Mouse (Mus musculus) liver (tissue): Measurements from ENCODE around the gene Ptgdr2.
A peak's percentile ranks its signal among the peaks of the same experiment; 100 is the strongest.

Experiments used
- DNase-seq: peaks from one replicate; pipeline ENCODE4 v3.0.0-alpha.2; 2020; ENCODE audit warnings: mixed read lengths

The Ptgdr2 gene

DNA sequence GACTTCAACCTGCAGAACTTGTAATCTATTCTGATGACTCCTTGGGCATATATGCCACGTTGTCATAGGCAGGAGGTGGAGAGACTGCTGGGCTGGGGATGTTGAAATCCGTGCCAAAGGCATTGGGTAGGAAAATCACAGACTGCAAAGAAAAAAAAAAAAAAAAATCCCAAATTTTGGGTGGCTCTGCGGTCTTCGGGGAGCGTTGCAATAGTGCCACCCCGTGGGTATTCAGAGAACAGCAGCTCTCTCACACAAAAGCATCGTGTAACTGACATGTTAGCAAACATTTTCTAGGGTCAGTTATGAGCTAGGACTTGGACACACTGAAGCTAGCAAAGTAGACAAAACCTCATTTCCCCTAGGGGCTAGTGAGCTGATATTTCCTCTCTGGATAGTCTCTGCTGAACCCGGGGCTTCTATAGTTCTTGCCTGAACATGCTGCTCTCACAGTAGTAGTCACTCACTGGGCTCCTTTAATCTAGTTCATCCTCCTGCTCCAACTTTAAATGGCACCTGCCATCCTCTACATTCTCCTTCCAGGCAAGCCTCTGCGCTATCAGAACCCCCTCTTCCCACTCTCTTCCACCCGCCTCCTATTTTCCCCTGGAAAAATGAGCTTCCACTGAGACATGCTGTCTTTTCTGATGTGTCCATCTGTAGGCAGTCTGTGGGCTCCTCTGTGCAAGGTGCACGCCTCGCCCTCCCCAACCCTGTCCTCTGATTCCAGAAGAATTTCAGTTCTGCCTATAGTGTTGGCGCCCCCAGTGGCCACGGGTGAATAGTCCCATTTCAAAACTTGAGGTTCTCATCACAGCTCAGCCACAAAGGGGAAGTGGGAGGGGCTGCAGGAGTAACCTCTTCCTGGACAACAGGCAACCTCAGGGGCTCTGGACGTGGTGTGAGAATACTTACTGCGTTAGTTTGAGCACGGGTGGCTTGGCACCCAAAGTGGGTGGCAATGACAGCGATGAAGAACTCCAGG lies 42.5 kb downstream of the Ptgdr2 start:
- peak; percentile 79 for DNase-seq

DNA sequence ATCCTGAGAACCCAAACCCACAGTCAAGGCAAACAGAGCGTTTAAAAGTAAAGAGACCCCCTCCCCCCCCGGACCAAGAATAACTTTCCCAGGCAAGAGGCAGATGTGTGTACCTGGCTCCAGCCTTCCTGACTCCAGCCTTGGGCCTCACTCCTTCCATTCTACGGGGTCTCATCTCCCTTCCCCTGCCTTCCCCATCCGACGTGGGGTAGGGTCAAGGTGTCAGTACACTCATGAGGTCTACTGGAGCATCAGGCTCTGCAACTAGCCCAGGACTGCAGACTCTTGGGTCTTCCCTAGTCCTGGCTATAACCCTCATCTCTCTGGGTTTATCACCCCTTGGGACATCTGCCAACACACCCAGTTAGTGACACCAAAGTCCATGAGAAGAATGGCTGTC lies 43.2 kb downstream of the Ptgdr2 start:
- no peak for DNase-seq

DNA sequence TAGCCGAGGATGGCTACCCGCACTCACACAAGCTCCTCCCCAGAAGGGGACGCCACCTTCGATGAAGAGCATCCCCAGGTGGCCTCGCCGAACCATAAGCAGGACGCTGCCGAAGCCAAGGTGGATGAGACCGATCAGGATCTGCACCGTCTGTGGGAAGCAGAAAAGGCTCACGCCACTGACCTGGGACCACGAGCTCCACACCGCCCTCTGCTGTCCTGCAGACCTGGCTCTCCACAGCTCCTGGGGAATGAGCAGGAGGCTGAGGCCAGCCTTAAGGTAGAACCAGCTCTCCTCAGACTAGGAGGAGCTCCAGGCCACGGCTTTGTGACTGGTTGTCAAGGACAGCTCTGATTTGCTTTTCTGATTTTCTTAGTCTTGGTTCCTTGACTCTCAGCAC lies 46.2 kb downstream of the Ptgdr2 start:
- DNase-seq, result peak; percentile 37

DNA sequence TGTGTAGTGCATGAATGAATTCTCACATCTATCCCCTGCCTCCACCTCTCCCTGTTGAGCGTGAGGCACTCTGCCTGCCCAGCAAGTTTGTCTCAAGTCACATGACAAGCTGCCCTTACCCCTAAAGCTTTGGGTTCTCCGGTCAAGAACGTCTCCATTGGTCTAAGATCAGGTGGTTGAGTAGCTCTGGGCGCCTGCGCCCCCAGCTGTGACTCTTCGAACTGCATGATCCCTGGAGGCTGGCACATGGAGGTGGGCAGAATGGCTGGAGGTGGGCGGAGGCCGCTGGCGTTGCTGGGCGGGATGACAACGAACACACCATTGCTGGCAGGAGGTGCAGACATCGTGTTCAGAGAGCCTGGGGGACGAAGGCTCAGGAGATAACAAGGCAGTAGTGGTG lies 47.6 kb downstream of the Ptgdr2 start:
- no peak for DNase-seq

DNA sequence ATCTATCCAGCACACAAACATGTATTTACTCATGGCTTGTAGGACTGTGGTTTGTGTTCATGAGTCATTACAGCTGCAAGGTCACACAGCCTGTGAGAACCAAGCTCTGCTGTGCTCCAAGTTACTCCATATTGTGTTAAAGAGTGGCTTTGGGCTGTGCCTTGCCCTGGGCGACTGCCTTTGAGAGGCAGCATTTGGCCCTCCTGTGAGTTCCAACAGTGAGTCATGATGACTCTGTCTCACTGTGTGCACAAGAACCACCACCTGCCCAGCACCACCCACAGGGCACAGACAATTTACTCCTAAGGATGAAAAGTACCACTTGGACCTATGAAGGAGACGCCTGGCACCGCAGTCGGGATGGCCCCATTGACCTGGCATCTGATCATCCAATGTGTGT lies 48.9 kb downstream of the Ptgdr2 start:
- DNase-seq, result no peak

DNA sequence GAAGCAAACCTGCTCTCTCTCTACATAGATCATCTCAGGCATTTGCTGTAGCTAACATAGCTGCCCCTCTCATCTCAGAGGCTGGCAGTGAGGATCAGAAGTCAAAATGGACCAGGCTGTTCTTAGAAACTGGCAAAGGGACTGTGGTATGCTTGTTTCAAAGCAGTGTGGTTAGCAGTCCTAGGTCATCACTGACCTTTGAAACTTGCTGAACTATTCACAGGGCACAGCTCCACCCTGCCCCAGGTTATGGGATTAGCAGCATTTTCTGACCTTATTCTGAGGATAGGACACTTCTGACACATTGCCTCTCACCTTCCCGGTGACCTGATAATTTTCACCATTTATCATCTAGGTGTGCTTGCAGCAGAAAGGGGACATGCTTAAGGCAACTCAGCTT lies 51.6 kb downstream of the Ptgdr2 start:
- DNase-seq, result no peak

DNA sequence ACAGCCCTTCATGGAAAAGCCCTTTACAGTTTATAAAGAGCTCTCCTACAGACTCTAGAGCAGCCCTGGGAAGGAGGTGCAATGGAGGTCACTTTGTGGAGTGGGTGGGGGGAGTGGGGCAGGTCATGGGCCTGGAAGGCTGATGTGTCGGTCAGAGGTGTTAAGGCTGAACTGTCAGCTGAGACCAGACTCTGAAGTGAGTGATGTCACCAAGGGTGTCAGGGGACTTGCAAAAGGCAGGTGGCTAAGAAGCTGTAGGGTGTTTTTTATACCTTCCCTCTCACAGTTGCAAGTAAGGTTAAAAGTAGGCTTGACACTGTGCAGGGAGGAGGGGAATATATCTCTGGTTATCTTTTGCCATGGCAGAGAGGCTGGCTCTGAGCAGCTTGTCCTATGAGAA lies 53.8 kb downstream of the Ptgdr2 start:
- DNase-seq, result no peak

DNA sequence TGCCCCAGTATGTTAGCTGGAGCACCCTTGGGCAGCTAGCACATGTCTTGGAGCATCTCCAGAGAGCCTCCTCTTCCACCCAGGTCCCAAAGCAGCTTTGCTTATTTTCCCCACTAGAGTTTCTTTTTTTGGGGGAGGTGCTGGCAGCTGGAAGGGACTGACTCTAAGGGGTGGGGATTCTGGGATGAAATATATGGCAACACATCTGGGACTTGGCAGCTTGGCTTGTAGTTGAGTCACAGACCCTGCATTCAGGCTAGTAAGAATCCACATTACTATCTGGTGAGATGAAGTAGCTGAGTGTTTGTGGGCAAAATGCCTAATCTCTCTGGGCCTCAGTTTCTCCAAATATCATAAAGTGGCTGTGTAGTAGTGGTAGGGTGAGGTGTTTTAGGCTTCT lies 55.0 kb downstream of the Ptgdr2 start:
- DNase-seq, result no peak
